Mouse (Mus musculus) kidney, adult 18-20 months (tissue): ENCODE data around the gene Cacna2d2.

Experiments
- DNase-seq: peaks from one replicate; pipeline ENCODE4 v3.0.0; 2021

Gene Cacna2d2

DNA sequence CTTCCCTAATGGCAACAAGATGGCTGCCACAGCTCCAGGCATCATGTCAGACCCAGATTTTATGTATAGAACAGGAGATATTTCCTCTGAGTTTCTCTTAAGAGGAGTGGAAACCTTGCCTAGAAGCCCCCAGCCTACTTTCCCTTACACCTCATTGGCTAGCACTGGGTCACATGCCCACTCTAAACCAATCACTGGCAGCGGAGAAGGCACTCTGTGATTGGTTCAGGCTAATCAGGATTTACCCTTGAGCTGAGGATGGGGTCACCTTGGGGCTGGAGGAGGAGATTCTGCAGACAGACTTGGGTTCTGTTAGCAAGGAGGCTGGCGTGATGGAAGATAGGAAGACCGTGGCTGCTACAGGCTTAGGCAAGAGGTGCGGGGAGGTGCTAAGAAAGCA, 10.0 kb downstream of the Cacna2d2 start:
- DNase-seq: no peak

GRCm38 (mm10) chr9:107417106-107417505, 17.7 kb downstream of the Cacna2d2 start:
- no peak for DNase-seq

GRCm38 (mm10) chr9:107419491-107420244, 20.3 kb downstream of the Cacna2d2 start:
- DNase-seq: no peak

GRCm38 (mm10) chr9:107420898-107421297, 21.5 kb downstream of the Cacna2d2 start:
- no peak for DNase-seq

- no peak for DNase-seq
Measured at GRCm38 (mm10) chr9:107422878-107423277, 23.5 kb downstream of the Cacna2d2 start.

DNA sequence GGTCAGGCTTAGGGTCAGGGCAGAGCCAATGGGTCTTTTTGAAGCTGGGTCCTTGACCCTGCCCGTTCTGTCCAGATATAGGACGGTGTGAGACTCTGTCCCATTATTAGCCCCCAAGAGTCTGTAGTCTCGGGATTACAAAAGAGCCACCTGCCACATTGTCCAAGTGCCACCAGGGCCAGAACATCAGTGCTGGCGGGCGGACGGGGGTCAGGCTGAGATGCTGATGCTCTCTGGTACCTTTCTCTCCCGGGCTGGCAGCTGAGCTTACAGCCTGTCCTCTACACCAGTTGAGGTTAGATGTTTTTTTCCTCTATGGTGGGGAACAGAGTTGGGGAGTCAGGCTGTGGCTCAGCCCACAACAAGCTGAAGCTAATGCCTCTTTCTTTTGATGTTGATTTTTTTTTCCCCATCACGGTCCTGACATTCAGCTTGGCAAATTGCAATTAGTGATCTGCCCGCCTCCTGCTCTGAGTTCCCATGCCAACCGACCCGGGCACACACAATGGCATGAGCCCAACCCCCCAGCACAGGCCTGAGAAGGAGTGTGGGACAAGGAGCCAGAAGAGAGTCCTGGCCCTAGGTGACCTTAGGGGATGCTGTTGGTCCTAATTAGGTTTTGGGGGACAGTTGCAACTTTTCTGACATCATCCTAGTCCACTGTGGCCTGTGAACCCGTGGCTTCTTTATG, 25.2 kb downstream of the Cacna2d2 start:
- no peak for DNase-seq

GRCm38 (mm10) chr9:107427876-107428275, 28.5 kb downstream of the Cacna2d2 start:
- DNase-seq: no peak

DNA sequence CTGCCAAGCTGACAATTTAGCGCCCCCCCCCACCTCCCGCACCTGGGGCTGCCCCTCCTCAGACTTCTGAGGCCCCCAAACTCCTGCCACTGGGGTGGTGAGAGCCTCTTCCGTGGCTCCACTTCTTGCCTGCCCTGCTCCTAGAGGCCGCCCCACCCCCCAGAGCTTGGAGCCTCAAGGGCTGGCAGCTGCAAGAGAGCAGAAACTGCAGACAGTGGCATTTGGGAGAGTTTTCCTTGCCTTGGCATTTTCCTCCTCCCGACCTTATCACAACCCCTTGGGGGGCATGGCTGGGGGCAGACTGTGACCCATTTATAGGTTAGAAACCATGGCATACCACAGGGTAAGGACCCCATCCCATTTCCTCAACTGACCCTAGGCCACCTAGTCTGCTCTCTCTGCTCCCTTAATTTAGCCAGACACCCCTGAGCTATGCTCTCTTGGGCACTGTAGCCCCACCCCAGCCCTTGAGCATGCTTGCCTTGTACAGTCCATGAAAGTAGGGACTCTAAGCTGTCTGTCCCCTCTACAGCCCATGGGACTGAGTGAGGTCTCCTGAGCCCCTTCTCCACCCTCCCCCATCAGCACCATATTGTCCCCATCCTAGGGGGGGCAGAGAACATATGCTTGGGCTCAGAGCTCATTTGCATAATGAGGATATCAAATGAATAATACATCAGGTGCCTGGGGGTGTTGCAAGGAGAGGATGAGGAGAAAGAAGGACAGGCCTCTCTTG, 29.2 kb downstream of the Cacna2d2 start:
- DNase-seq: no peak

GRCm38 (mm10) chr9:107430445-107430844, 31.0 kb downstream of the Cacna2d2 start:
- no peak for DNase-seq

GRCm38 (mm10) chr9:107432546-107432945, 33.1 kb downstream of the Cacna2d2 start:
- no peak for DNase-seq

- DNase-seq: no peak
Measured at GRCm38 (mm10) chr9:107434851-107435250, 35.4 kb downstream of the Cacna2d2 start.

DNA sequence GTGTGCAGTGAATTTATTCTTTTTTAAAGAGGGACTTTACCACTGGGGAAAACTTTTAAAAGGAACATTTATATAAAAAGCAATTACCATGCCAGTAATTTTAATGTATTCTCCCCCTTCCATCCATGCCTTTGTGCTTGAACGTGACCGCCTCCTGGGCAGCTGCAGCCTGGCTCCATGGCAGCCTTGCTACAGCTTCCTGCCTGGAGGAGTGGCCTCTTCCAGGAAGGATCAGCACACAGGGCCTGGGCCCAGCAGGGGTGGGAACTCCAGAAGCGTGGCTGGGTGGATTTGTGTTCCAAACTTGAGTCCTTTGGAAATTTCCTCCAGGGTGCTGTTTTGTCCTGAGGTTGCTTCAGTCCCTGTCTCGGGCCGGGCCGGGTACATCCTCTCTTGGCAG, 35.9 kb downstream of the Cacna2d2 start:
- no peak for DNase-seq

DNA sequence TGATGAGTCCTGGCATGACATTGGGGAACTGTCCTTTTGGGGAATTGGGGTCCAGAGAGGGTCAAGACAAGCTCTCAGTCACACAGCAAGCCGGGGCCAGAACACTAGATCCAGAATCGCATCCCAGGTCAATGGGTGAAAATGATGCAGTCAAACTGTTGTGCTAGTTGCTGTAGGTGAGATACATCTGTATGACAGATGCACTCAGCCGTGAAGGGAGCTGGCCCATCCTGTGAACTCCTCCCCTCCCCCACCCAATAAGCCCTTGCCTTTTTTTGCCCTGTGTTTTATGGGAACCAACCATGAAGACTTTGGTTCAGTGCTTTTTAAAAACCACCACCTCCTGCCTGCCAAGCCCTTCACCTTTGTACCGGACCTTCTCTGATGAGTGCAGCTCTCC, 43.5 kb downstream of the Cacna2d2 start:
- no peak for DNase-seq

- DNase-seq: no peak
Measured at GRCm38 (mm10) chr9:107443324-107443723, 43.9 kb downstream of the Cacna2d2 start.

DNA sequence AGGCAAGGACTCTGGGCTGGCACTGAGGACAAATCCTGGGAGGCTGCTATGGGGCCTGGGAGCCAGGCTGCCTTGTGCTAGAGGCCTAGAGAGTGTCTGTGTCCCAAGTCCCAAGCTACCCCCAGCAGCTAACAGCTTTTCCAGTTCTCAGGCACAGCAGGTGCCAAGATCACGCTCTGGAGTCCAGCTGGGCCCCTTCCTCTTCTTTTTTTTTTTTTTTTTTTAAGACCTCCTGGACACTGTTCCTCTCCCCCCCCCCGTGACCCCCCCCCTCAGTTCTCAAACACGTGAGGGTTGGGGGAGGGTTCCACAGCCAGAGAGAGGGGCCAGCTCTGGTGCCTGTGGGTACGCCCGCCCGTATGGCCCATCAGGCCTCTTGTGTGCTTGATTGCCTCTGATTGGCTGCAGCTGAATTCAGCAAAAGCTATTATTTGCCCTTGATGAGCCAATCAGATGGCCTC, 45.6 kb downstream of the Cacna2d2 start:
- no peak for DNase-seq

- DNase-seq: no peak
Measured at GRCm38 (mm10) chr9:107448805-107449517, 49.5 kb downstream of the Cacna2d2 start.

GRCm38 (mm10) chr9:107451400-107451799, 52.0 kb downstream of the Cacna2d2 start:
- no peak for DNase-seq

GRCm38 (mm10) chr9:107451891-107452521, 52.6 kb downstream of the Cacna2d2 start:
- no peak for DNase-seq

GRCm38 (mm10) chr9:107452552-107452951, 53.1 kb downstream of the Cacna2d2 start:
- DNase-seq: peak; percentile 22

DNA sequence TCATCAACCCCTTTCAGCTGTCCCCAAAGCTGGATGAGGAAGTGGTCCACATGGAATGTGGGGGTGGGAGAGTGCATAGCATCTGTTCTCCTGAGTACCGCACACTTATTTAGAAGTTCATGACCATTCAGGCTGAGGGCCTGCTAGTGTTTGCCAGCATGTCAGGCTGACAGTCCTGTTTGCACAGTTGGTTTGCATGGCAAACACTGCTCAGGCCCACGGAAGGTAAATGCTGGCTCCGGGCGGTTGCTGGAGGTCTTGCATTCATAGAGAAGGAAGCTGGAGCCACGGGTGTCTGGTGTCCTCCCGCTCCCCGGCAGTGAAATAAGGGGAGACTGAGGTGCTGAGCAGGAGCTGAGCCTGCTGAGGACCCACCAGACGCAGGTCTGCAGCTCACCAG, 53.7 kb downstream of the Cacna2d2 start:
- no peak for DNase-seq

DNA sequence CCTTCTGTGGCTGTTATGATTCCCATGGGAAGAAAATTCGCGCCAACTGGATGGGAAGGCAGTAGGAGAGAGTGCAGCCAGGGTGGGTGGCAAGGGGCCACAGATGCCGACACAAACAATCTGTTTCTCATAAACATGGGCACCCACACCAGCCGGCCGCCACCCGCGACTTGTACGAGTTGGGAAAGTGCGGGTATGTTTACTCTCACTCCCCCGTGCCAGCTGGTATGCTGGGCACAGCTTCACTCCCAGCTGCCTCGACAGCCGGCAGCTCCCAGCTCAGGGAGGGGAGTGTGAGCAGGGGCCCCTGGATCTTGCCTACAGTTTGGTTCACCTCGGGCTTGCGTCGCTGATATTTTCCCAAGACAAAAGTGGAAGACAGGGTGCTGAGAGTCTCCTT, 57.3 kb downstream of the Cacna2d2 start:
- no peak for DNase-seq

DNA sequence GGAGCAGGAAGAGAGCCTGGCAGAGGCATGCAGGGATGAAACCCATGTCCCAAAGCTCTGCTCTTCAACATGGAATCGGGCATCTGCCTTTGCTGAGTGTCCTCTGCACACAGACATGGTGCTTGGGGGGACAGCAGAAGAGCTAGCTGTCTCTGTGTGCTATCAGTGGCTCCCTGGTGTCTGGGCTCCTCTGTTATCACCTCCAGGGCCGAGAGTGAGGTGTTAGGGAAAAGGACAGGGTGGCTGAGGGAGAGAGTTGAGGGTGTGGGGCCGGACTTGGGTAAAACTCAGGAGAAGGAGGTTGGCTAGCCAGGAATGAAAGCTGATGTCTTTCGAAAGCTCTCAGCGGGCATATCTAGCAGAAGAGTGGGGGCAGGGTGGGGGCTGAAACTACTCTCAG, 63.5 kb downstream of the Cacna2d2 start:
- DNase-seq: no peak

- DNase-seq: peak; percentile 85
Measured at GRCm38 (mm10) chr9:107463509-107463908, 64.1 kb downstream of the Cacna2d2 start.
